Mouse (Mus musculus): ENCODE data around the gene Nup85.
A peak's percentile ranks its signal among the peaks of the same experiment; 100 is the strongest.
"Not testable (repeated sequence)": the region's sequence is repeated elsewhere in the genome, so short reads cannot be mapped to it uniquely, and the experiment has no call there.

Nup85 gene

GRCm38 (mm10) chr11:115564064-115564809, at the start of gene Nup85:
Gene Nup85 (plus strand): TSS chr11:115564434.
- DNase-seq, result peak; percentile 97

- no peak for DNase-seq
Observed at GRCm38 (mm10) chr11:115515021-115515420, 49.2 kb upstream of the Nup85 start.

GRCm38 (mm10) chr11:115516942-115517341, 47.3 kb upstream of the Nup85 start:
- DNase-seq, result no peak

GRCm38 (mm10) chr11:115518693-115519092, 45.5 kb upstream of the Nup85 start:
- DNase-seq, result no peak

GRCm38 (mm10) chr11:115519581-115519980, 44.7 kb upstream of the Nup85 start:
- no peak for DNase-seq

- no peak for DNase-seq
Observed at GRCm38 (mm10) chr11:115520218-115520617, 44.0 kb upstream of the Nup85 start.

- DNase-seq, result no peak
Observed at GRCm38 (mm10) chr11:115521080-115521479, 43.2 kb upstream of the Nup85 start.

- no peak for DNase-seq
Observed at GRCm38 (mm10) chr11:115522238-115522637, 42.0 kb upstream of the Nup85 start.

DNA sequence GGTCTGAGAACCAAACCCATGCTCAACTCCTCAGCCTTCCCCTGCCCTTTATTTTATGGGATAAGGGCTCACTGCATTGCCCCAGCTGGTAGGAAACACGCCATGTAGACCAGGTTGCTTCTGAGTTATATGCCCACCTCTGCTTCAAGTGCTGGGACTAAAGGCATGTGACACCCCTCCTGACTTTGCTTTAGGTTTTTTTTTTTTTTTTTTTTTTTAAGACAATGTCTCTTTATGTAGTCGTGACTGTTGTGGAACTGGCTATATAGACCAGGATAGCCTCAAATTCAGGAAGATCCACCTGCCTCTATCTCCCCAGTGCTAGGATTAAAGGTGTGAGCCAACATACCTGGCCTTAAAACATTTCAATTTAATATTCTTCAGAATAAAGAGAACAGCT, 41.5 kb upstream of the Nup85 start:
- no peak for DNase-seq

DNA sequence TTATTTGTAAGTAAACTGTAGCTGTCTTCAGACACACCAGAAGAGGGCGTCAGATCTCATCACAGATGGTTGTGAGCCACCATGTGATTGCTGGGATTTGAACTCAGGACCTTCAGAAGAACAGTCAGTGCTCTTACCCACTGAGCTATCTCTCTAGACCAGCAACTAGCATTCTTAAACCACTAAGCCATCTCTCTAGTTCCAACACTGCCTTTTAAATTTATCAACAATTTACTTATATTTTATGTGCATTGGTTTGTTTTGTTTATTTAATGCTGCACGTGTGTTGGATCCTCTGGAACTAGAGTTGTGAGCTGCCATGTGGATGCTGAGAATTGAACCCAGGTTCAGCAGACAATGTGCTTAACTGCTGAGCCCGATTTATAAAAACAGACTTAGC, 37.8 kb upstream of the Nup85 start:
- DNase-seq, result not testable (repeated sequence)

GRCm38 (mm10) chr11:115534759-115535371, 29.4 kb upstream of the Nup85 start:
- no peak for DNase-seq

GRCm38 (mm10) chr11:115535401-115536037, 28.7 kb upstream of the Nup85 start:
- DNase-seq, result peak; percentile 41

- DNase-seq, result peak; percentile 99
Observed at GRCm38 (mm10) chr11:115536038-115536681, 28.1 kb upstream of the Nup85 start, which contains the start of gene Sumo2. Gene Sumo2 (minus strand): TSS chr11:115536276.

GRCm38 (mm10) chr11:115536856-115537568, 27.2 kb upstream of the Nup85 start:
- no peak for DNase-seq

DNA sequence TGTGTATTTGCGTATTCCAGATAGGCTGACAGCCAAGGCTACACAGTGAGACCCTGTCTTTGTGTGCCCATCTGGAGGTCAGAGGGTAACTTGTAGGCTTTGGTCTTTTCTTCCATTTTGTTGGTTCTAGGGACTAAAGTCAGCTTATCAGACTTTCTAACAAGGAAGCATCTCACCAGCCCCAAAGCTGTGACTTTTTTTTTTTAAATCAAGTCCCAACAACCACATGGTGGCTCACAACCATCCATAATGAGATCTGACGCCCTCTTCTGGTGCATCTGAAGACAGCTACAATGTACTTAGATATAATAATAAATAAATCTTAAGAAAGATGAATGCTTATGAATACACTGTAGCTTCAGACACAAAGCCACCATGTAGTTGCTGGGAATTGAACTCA, 26.2 kb upstream of the Nup85 start:
- peak; percentile 17 for DNase-seq

- no peak for DNase-seq
Observed at GRCm38 (mm10) chr11:115543571-115543970, 20.7 kb upstream of the Nup85 start.

- peak; percentile 19 for DNase-seq
Observed at GRCm38 (mm10) chr11:115552783-115553182, 11.5 kb upstream of the Nup85 start.

DNA sequence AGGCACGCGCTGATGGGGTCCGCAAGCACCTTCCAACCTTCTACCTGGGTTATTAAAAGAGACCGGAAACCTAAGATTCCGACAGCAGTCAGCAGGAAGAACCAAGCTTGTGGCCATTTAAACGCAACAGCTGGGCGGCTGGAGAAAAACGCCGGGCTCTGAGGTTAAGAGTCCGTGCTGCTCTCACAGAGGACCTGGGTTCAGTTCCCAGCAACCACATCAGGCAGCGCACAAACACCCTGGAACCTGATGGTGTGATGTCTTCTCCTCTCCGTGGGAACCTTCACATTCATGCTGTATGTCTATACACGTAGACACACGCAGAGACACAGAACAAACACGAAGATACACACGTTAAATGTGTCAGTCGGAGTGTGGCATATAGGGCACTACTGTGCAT, 8.5 kb upstream of the Nup85 start:
- DNase-seq, result no peak

DNA sequence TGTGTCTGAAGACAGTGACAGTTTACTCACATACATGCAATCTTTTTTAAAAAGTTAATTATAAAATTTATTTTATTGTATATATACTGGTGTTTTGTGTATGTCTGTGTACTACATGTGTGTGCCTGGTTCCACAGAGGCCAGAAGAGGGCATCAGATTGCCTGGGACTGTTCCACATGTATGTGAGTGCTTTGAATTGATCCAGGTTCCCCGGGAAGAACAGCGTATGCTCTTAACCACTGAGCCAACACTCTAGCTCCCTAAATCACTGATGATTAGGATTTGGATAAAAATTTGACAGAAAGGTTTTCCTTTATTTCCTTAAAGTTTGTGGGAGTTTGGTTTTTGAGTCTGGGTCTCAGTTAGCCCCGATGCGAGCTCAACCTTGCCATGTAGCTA, 828 bp upstream of the Nup85 start:
- DNase-seq, result no peak

DNA sequence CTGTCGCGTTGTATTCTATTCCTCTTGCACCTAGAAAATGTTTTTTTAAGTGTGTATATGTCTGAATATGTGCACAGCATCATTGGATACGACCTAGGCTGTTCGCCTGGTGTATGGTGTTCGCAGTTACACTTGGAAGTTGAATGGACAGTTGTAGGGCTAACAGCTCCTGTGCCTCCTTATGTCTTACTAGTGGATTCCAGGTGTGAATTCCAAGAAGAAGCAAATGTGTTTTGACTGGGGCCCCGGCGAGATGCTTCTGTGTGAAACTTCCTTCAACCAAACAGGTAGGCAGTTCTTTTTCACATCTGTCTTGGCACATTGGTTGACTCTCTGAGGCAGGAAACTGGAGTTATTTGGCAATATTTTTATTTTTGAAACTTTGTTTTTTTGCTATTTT, 727 bp downstream of the Nup85 start:
- no peak for DNase-seq

DNA sequence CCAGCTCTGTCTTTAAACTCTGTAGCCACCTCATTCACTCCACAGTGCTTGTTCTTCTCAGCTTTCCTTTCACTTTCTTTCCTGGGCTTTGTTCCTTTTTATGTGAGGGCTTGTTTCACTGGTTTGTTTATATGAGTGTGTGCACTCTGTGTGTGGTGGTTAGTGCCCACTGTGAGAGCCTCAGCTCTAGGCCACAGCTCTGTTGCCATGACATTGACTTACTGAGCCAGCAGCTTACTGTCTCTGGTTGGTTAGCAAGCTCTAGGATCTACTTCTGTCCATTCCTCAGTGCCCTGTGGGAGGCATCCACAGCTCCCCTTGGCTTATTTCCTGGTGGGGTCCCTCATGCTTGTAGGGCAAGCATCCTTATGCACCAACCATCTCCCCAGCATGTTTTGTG, 14.8 kb downstream of the Nup85 start:
- no peak for DNase-seq

DNA sequence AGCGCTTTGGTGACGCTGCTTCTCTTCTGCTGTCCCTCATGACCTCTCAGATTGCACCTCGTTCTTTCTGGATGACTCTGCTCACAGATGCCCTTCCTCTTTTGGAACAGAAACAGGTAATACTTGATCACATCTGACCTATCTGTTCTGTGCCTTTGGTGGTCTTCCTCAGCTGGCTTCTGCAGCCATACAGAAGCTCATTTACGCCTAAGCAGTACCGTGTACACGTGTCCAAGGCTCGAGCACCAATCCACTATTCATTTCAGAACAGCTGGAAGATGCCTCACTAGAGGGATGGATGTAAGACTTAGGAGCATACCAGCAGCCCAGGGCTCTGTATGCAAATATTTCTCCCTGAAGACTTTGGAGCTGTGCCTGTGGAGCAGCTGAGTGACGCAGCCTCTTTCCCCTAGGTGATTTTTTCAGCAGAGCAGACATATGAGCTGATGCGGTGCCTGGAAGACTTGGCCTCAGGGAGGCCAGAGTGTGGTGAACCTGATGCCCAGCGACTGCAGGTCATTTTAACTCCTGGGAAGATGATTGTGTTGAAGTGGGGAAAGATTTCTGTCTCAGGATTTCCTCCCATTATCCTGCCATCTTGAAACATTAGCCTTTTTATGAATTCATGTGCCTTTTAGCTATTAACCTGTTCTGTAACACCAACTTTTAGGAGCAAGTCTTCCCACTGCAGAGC, 18.8 kb downstream of the Nup85 start:
- DNase-seq, result no peak
